Mouse (Mus musculus) splenic B cell, adult 2 months (primary cell): Measurements from ENCODE around the gene Reck.

ENCODE experiments used
- DNase-seq: peaks from one replicate; pipeline ENCODE4 v3.0.0-alpha.2; 2011; ENCODE audit warnings: low read depth, low spot score
- H3K27me3 ChIP-seq: 2 replicates; pipeline ENCODE4 v1.6.1; 2012; ENCODE audit warnings: mild to moderate bottlenecking, low read length, moderate library complexity, mixed read lengths; ENCODE audit not compliant: control insufficient read depth, poor library complexity, insufficient read depth, severe bottlenecking
- H3K36me3 ChIP-seq: 2 replicates; pipeline ENCODE4 v1.6.1; 2012; ENCODE audit warnings: mild to moderate bottlenecking, low read length, moderate library complexity, mixed read lengths; ENCODE audit not compliant: control insufficient read depth, poor library complexity, insufficient read depth, severe bottlenecking

Reck gene

GRCm38 (mm10) chr4:43983756-43984155, 108.4 kb downstream of the Reck start:
- Histone ChIP-seq H3K27me3 (no peaks in the 10 kb centered on the region), H3K36me3 (no peaks in the 10 kb centered on the region)
- DNase-seq = no peak

GRCm38 (mm10) chr4:43984326-43984725, 109.0 kb downstream of the Reck start:
- no peaks in the 10 kb centered on the region for H3K36me3 ChIP-seq
- no peaks in the 10 kb centered on the region for H3K27me3 ChIP-seq
- DNase-seq = no peak

GRCm38 (mm10) chr4:43988976-43989375, 113.6 kb downstream of the Reck start:
- H3K27me3 ChIP-seq = no peaks in the 10 kb centered on the region
- DNase-seq = no peak
- H3K36me3 ChIP-seq = no peaks in the 10 kb centered on the region

GRCm38 (mm10) chr4:43993072-43993471, 117.7 kb downstream of the Reck start:
- DNase-seq = no peak

GRCm38 (mm10) chr4:43994342-43994741, 119.0 kb downstream of the Reck start:
- DNase-seq = no peak
- no peaks in the 10 kb centered on the region for H3K36me3 ChIP-seq

More at GRCm38 (mm10) chr4:43993072-43993471, 117.7 kb downstream of the Reck start:
- no peaks in the 10 kb centered on the region for H3K27me3 ChIP-seq
- H3K36me3 ChIP-seq = no peaks in the 10 kb centered on the region

More at GRCm38 (mm10) chr4:43994342-43994741, 119.0 kb downstream of the Reck start:
- no peaks in the 10 kb centered on the region for H3K27me3 ChIP-seq
